Mouse (Mus musculus) 416B (cell line): ENCODE results near the gene Zfp526.

ENCODE experiments used
- DNase-seq: peaks from one replicate; pipeline ENCODE4 v3.0.0; 2011; ENCODE audit warnings: low read depth

Zfp526 gene

GRCm38 (mm10) chr7:25209161-25209622 lies 12.0 kb upstream of the Zfp526 start:
- DNase-seq = no peak

- no peak for DNase-seq
Measured at GRCm38 (mm10) chr7:25210482-25210881, 10.7 kb upstream of the Zfp526 start.

- DNase-seq = peak; percentile 83
Measured at GRCm38 (mm10) chr7:25213099-25213498, 8.1 kb upstream of the Zfp526 start.

GRCm38 (mm10) chr7:25214172-25214571 lies 7.1 kb upstream of the Zfp526 start:
- no peak for DNase-seq

- peak; percentile 38 for DNase-seq
Measured at GRCm38 (mm10) chr7:25217653-25218395, 3.4 kb upstream of the Zfp526 start.

GRCm38 (mm10) chr7:25218705-25219415 lies 2.4 kb upstream of the Zfp526 start:
- DNase-seq = peak; percentile 68

- DNase-seq = no peak
Measured at GRCm38 (mm10) chr7:25219416-25219750, 1.8 kb upstream of the Zfp526 start.

GRCm38 (mm10) chr7:25219756-25220456 lies 1.3 kb upstream of the Zfp526 start:
- DNase-seq = peak; percentile 98

GRCm38 (mm10) chr7:25220457-25221101 lies 646 bp upstream of the Zfp526 start, which contains the start of gene Dedd2:
Gene Dedd2 (minus strand): TSS chr7:25220615.
- peak; percentile 75 for DNase-seq

- no peak for DNase-seq
Measured at GRCm38 (mm10) chr7:25222275-25222967, 1.2 kb downstream of the Zfp526 start.

- DNase-seq = no peak
Measured at GRCm38 (mm10) chr7:25227523-25228300, 6.5 kb downstream of the Zfp526 start.

GRCm38 (mm10) chr7:25230690-25231285 lies 9.6 kb downstream of the Zfp526 start:
- DNase-seq = no peak

- DNase-seq = no peak
Measured at GRCm38 (mm10) chr7:25232101-25232648, 10.9 kb downstream of the Zfp526 start.

- DNase-seq = no peak
Measured at GRCm38 (mm10) chr7:25233061-25233460, 11.8 kb downstream of the Zfp526 start.

- DNase-seq = no peak
Measured at GRCm38 (mm10) chr7:25235526-25235925, 14.3 kb downstream of the Zfp526 start.

- peak; percentile 96 for DNase-seq
Measured at GRCm38 (mm10) chr7:25237249-25238014, 16.2 kb downstream of the Zfp526 start, which contains the start of gene Gsk3a. Gene Gsk3a (minus strand): TSS chr7:25237851.

GRCm38 (mm10) chr7:25238015-25238706 lies 16.9 kb downstream of the Zfp526 start:
- peak; percentile 99 for DNase-seq

- peak; percentile 96 for DNase-seq
Measured at GRCm38 (mm10) chr7:25238829-25239623, 17.8 kb downstream of the Zfp526 start.
